Mouse (Mus musculus): ENCODE data around the gene Mpeg1. TPM values are rescaled to one million over a fixed set of nuclear protein-coding genes. Genes with fewer than 3 reads are reported as not detected.

Mpeg1 gene
- polyA plus RNA-seq (2014; fragmentation: Nextera tagmentation; extraction: Ambion mirVana), result 0.93 and 1.2 TPM in 2 replicates

GRCm38 (mm10) chr19:12460282-12461249 lies at the start of gene Mpeg1:
Mpeg1 (plus strand) TSS chr19:12460779.
- ATAC-seq (ENCODE audit: low read depth), result no peak
- 83% methylated on average over 11 of the region's 11 CpGs for WGBS
- no peak within 1 kb of the TSS for H3K9ac ChIP-seq (ENCODE audit: low read depth, low read length)

GRCm38 (mm10) chr19:12413737-12414136 lies 46.8 kb upstream of the Mpeg1 start:
- no peak overlapping the region for H3K4me3 ChIP-seq (ENCODE audit: low read depth, low read length)
- H3K27ac ChIP-seq (replicated peaks; ENCODE audit: low read depth, low read length), result peak overlapping the region; percentile 67
- peak; percentile 52 for DNase-seq (ENCODE audit: low spot score)
- no peak overlapping the region for H3K9ac ChIP-seq (ENCODE audit: low read depth, low read length)
- no peak for ATAC-seq (ENCODE audit: low read depth)
- no peaks in the 10 kb centered on the region for H3K4me1 ChIP-seq (ENCODE audit: control insufficient read depth, insufficient read depth, low read length)
- no peak overlapping the region for H3K4me2 ChIP-seq (ENCODE audit: low read depth, low read length)
- H3K27me3 ChIP-seq (replicated peaks; ENCODE audit: control insufficient read depth, insufficient read depth, low read length), result no peaks in the 10 kb centered on the region
- no peaks in the 10 kb centered on the region for H3K36me3 ChIP-seq (ENCODE audit: control insufficient read depth, insufficient read depth, low read length)
- H3K9me3 ChIP-seq (ENCODE audit: control insufficient read depth, low read length), result no peaks in the 10 kb centered on the region

More at GRCm38 (mm10) chr19:12460282-12461249, at the start of gene Mpeg1:
- no peak for DNase-seq (ENCODE audit: low spot score)
- no peak within 1 kb of the TSS for H3K27ac ChIP-seq (replicated peaks; ENCODE audit: low read depth, low read length)
- no peaks in the 10 kb centered on the region for H3K27me3 ChIP-seq (replicated peaks; ENCODE audit: control insufficient read depth, insufficient read depth, low read length)
- H3K9me3 ChIP-seq (ENCODE audit: control insufficient read depth, low read length), result no peaks in the 10 kb centered on the region
- no peak within 1 kb of the TSS for H3K4me2 ChIP-seq (ENCODE audit: low read depth, low read length)
- H3K36me3 ChIP-seq (ENCODE audit: control insufficient read depth, insufficient read depth, low read length), result no peaks in the 10 kb centered on the region
- H3K4me1 ChIP-seq (ENCODE audit: control insufficient read depth, insufficient read depth, low read length), result no peaks in the 10 kb centered on the region; the same call in 1 of the 2 replicates
- no peak within 1 kb of the TSS for H3K4me3 ChIP-seq (ENCODE audit: low read depth, low read length)

GRCm38 (mm10) chr19:12417361-12417760 lies 43.2 kb upstream of the Mpeg1 start, which contains the start of gene Olfr1441:
Olfr1441 (plus strand) TSS chr19:12417433.
- Histone ChIP-seq H3K4me2 (ENCODE audit: low read depth, low read length) (no peak within 1 kb of the TSS), H3K27ac (replicated peaks; ENCODE audit: low read depth, low read length) (no peak within 1 kb of the TSS), H3K9me3 (ENCODE audit: control insufficient read depth, low read length) (no peaks in the 10 kb centered on the region), H3K27me3 (replicated peaks; ENCODE audit: control insufficient read depth, insufficient read depth, low read length) (no peaks in the 10 kb centered on the region), H3K4me1 (ENCODE audit: control insufficient read depth, insufficient read depth, low read length) (no peaks in the 10 kb centered on the region), H3K4me3 (ENCODE audit: low read depth, low read length) (no peak within 1 kb of the TSS), H3K36me3 (ENCODE audit: control insufficient read depth, insufficient read depth, low read length) (no peaks in the 10 kb centered on the region), H3K9ac (ENCODE audit: low read depth, low read length) (no peak within 1 kb of the TSS)
- ATAC-seq (ENCODE audit: low read depth) (no peak), DNase-seq (ENCODE audit: low spot score) (no peak)

GRCm38 (mm10) chr19:12418312-12418711 lies 42.3 kb upstream of the Mpeg1 start:
- ATAC-seq (ENCODE audit: low read depth), result no peak
- no peaks in the 10 kb centered on the region for H3K36me3 ChIP-seq (ENCODE audit: control insufficient read depth, insufficient read depth, low read length)
- H3K9me3 ChIP-seq (ENCODE audit: control insufficient read depth, low read length), result no peaks in the 10 kb centered on the region
- WGBS, result 82% methylated on average over 3 of the region's 3 CpGs
- no peaks in the 10 kb centered on the region for H3K4me1 ChIP-seq (ENCODE audit: control insufficient read depth, insufficient read depth, low read length)
- DNase-seq (ENCODE audit: low spot score), result no peak
- no peak overlapping the region for H3K9ac ChIP-seq (ENCODE audit: low read depth, low read length)
- H3K4me2 ChIP-seq (ENCODE audit: low read depth, low read length), result no peak overlapping the region
- no peak overlapping the region for H3K27ac ChIP-seq (replicated peaks; ENCODE audit: low read depth, low read length)
- no peak overlapping the region for H3K4me3 ChIP-seq (ENCODE audit: low read depth, low read length)
- H3K27me3 ChIP-seq (replicated peaks; ENCODE audit: control insufficient read depth, insufficient read depth, low read length), result no peaks in the 10 kb centered on the region

- ATAC-seq (ENCODE audit: low read depth) (no peak), DNase-seq (ENCODE audit: low spot score) (no peak)
- Histone ChIP-seq H3K9me3 (ENCODE audit: control insufficient read depth, low read length) (no peaks in the 10 kb centered on the region), H3K9ac (ENCODE audit: low read depth, low read length) (no peak overlapping the region), H3K4me2 (ENCODE audit: low read depth, low read length) (no peak overlapping the region), H3K4me3 (ENCODE audit: low read depth, low read length) (no peak overlapping the region), H3K36me3 (ENCODE audit: control insufficient read depth, insufficient read depth, low read length) (no peaks in the 10 kb centered on the region), H3K4me1 (ENCODE audit: control insufficient read depth, insufficient read depth, low read length) (no peaks in the 10 kb centered on the region), H3K27ac (replicated peaks; ENCODE audit: low read depth, low read length) (no peak overlapping the region), H3K27me3 (replicated peaks; ENCODE audit: control insufficient read depth, insufficient read depth, low read length) (no peaks in the 10 kb centered on the region)
- 73% methylated on average over 6 of the region's 6 CpGs for WGBS
These were observed 40.0 kb upstream of the Mpeg1 start for GRCm38 (mm10) chr19:12420555-12420954.

GRCm38 (mm10) chr19:12421680-12422079 lies 38.9 kb upstream of the Mpeg1 start:
- Histone ChIP-seq H3K4me3 (ENCODE audit: low read depth, low read length) (no peak overlapping the region), H3K9me3 (ENCODE audit: control insufficient read depth, low read length) (no peaks in the 10 kb centered on the region), H3K4me1 (ENCODE audit: control insufficient read depth, insufficient read depth, low read length) (no peaks in the 10 kb centered on the region), H3K27ac (replicated peaks; ENCODE audit: low read depth, low read length) (no peak overlapping the region), H3K4me2 (ENCODE audit: low read depth, low read length) (no peak overlapping the region), H3K36me3 (ENCODE audit: control insufficient read depth, insufficient read depth, low read length) (no peaks in the 10 kb centered on the region), H3K27me3 (replicated peaks; ENCODE audit: control insufficient read depth, insufficient read depth, low read length) (no peaks in the 10 kb centered on the region), H3K9ac (ENCODE audit: low read depth, low read length) (no peak overlapping the region)
- 73% methylated on average over 1 of the region's 1 CpGs for WGBS
- DNase-seq (ENCODE audit: low spot score) (no peak), ATAC-seq (ENCODE audit: low read depth) (no peak)

GRCm38 (mm10) chr19:12427101-12427500 lies 33.5 kb upstream of the Mpeg1 start:
- WGBS, result 78% methylated on average over 5 of the region's 5 CpGs
- H3K36me3 ChIP-seq (ENCODE audit: control insufficient read depth, insufficient read depth, low read length), result no peaks in the 10 kb centered on the region
- no peak overlapping the region for H3K27ac ChIP-seq (replicated peaks; ENCODE audit: low read depth, low read length)
- DNase-seq (ENCODE audit: low spot score) (no peak), ATAC-seq (ENCODE audit: low read depth) (no peak)
- no peak overlapping the region for H3K9ac ChIP-seq (ENCODE audit: low read depth, low read length)
- H3K4me3 ChIP-seq (ENCODE audit: low read depth, low read length), result no peak overlapping the region
- H3K9me3 ChIP-seq (ENCODE audit: control insufficient read depth, low read length), result no peaks in the 10 kb centered on the region
- no peaks in the 10 kb centered on the region; the same call in 1 of the 2 replicates for H3K27me3 ChIP-seq (replicated peaks; ENCODE audit: control insufficient read depth, insufficient read depth, low read length)
- no peaks in the 10 kb centered on the region for H3K4me1 ChIP-seq (ENCODE audit: control insufficient read depth, insufficient read depth, low read length)
- no peak overlapping the region for H3K4me2 ChIP-seq (ENCODE audit: low read depth, low read length)

- ATAC-seq (ENCODE audit: low read depth), result no peak
- Histone ChIP-seq H3K27me3 (replicated peaks; ENCODE audit: control insufficient read depth, insufficient read depth, low read length) (no peaks in the 10 kb centered on the region; the same call in 1 of the 2 replicates), H3K36me3 (ENCODE audit: control insufficient read depth, insufficient read depth, low read length) (no peaks in the 10 kb centered on the region), H3K4me3 (ENCODE audit: low read depth, low read length) (no peak within 1 kb of the TSS), H3K4me2 (ENCODE audit: low read depth, low read length) (no peak within 1 kb of the TSS), H3K9me3 (ENCODE audit: control insufficient read depth, low read length) (no peaks in the 10 kb centered on the region), H3K9ac (ENCODE audit: low read depth, low read length) (no peak within 1 kb of the TSS), H3K27ac (replicated peaks; ENCODE audit: low read depth, low read length) (no peak within 1 kb of the TSS), H3K4me1 (ENCODE audit: control insufficient read depth, insufficient read depth, low read length) (no peaks in the 10 kb centered on the region)
- no peak for DNase-seq (ENCODE audit: low spot score)
- WGBS, result 95% methylated on average over 6 of the region's 6 CpGs
These were observed 33.0 kb upstream of the Mpeg1 start, which contains the start of gene Pfpl for GRCm38 (mm10) chr19:12427605-12428004. Pfpl (plus strand) TSS chr19:12427905.

Data from embryonic facial prominence, embryonic 14.5 days (tissue).